8 mouse cellular contexts compared by ENCODE assay signal in genomic region chr10:123196835-123197559, GRCm38 (mm10). TPM values are rescaled to one million over a fixed set of nuclear protein-coding genes. Genes with fewer than 3 reads are reported as not detected.
DNase-seq lines count a peak whose midpoint lies in the region; ATAC-seq and TF ChIP-seq lines count a peak whose summit lies in the region.

TSS of gene Usp15 (minus strand) at chr10:123196995.

- whole genome bisulfite sequencing in forebrain, embryonic 11.5 days = under 1% methylated on average over 57 of the region's 66 CpGs
- WGBS in heart, postnatal 0 days = under 1% methylated on average over 54 of the region's 66 CpGs
- under 1% methylated on average over 49 of the region's 66 CpGs for WGBS in liver, embryonic 16.5 days (ENCODE audit: insufficient replicate concordance)
- WGBS in neural tube, embryonic 13.5 days = under 1% methylated on average over 44 of the region's 66 CpGs

- peak within 1 kb of the TSS; percentile 60 for H3K4me2 ChIP-seq in forebrain, embryonic 11.5 days (ENCODE audit: low read depth, low read length, severe bottlenecking)
- peak within 1 kb of the TSS; percentile 74 for H3K4me2 ChIP-seq in heart, postnatal 0 days (ENCODE audit: low read depth, low read length)
- peak within 1 kb of the TSS; percentile 87 for H3K4me2 ChIP-seq in liver, embryonic 16.5 days (ENCODE audit: low read depth, low read length)
- peak within 1 kb of the TSS; percentile 63 for H3K4me2 ChIP-seq in neural tube, embryonic 13.5 days

- H3K9ac ChIP-seq in forebrain, embryonic 11.5 days (ENCODE audit: low read length) = peak within 1 kb of the TSS; percentile 83
- H3K9ac ChIP-seq in heart, postnatal 0 days (replicated peaks; ENCODE audit: low read depth, low read length) = peak within 1 kb of the TSS; percentile 98
- peak within 1 kb of the TSS; percentile 100 for H3K9ac ChIP-seq in liver, embryonic 16.5 days (ENCODE audit: low read depth, low read length)
- H3K9ac ChIP-seq in neural tube, embryonic 13.5 days = peak within 1 kb of the TSS; percentile 96

- no peak for TF ChIP-seq CTCF in heart, postnatal 0 days (IDR thresholded peaks at IDR 0.05; ENCODE audit: low read depth)
- no peak for TF ChIP-seq CTCF in testis, adult 2 months (IDR thresholded peaks at IDR 0.05; ENCODE audit: control insufficient read depth, insufficient read depth, insufficient replicate concordance, low read depth, low read length)

- H3K36me3 ChIP-seq in forebrain, embryonic 11.5 days (ENCODE audit: control insufficient read depth, insufficient read depth, low read length) = no peaks in the 10 kb centered on the region
- no peaks in the 10 kb centered on the region for H3K36me3 ChIP-seq in heart, postnatal 0 days (replicated peaks; ENCODE audit: control insufficient read depth, insufficient read depth, low read length)
- H3K36me3 ChIP-seq in liver, embryonic 16.5 days (ENCODE audit: control insufficient read depth, insufficient read depth) = no peaks in the 10 kb centered on the region
- H3K36me3 ChIP-seq in neural tube, embryonic 13.5 days = no peaks in the 10 kb centered on the region
- no peaks in the 10 kb centered on the region for H3K36me3 ChIP-seq in testis, adult 2 months (ENCODE audit: control insufficient read depth, insufficient read depth, low read length)

- no peaks in the 10 kb centered on the region for H3K4me1 ChIP-seq in forebrain, embryonic 11.5 days (replicated peaks; ENCODE audit: control insufficient read depth, insufficient read depth, low read length)
- no peaks in the 10 kb centered on the region for H3K4me1 ChIP-seq in heart, postnatal 0 days (ENCODE audit: control insufficient read depth, insufficient read depth)
- peaks cover 47% of the 10 kb centered on the region for H3K4me1 ChIP-seq in liver, embryonic 16.5 days (ENCODE audit: control insufficient read depth, low read depth, low read length)
- peaks cover 24% of the 10 kb centered on the region for H3K4me1 ChIP-seq in neural tube, embryonic 13.5 days (replicated peaks)
- H3K4me1 ChIP-seq in testis, adult 2 months (ENCODE audit: control insufficient read depth, insufficient read depth, low read length) = peaks cover 15% of the 10 kb centered on the region

- peak within 1 kb of the TSS; percentile 74 for H3K27ac ChIP-seq in forebrain, embryonic 11.5 days (ENCODE audit: low read depth, low read length)
- peak within 1 kb of the TSS; percentile 99 for H3K27ac ChIP-seq in heart, postnatal 0 days (ENCODE audit: low read depth)
- peak within 1 kb of the TSS; percentile 95 for H3K27ac ChIP-seq in liver, embryonic 16.5 days (ENCODE audit: low read length)
- peak within 1 kb of the TSS; percentile 95 for H3K27ac ChIP-seq in neural tube, embryonic 13.5 days (replicated peaks)
- H3K27ac ChIP-seq in testis, adult 2 months (ENCODE audit: control insufficient read depth, insufficient read depth, low read depth, low read length) = peak within 1 kb of the TSS; percentile 93

- peak within 1 kb of the TSS; percentile 91 for H3K4me3 ChIP-seq in forebrain, embryonic 11.5 days (ENCODE audit: low read depth, low read length)
- peak within 1 kb of the TSS; percentile 100 for H3K4me3 ChIP-seq in heart, postnatal 0 days (ENCODE audit: low read depth, low read length)
- H3K4me3 ChIP-seq in liver, embryonic 16.5 days (ENCODE audit: low read depth, low read length) = peak within 1 kb of the TSS; percentile 99
- H3K4me3 ChIP-seq in neural tube, embryonic 13.5 days = peak within 1 kb of the TSS; percentile 96
- peak within 1 kb of the TSS; percentile 92 for H3K4me3 ChIP-seq in testis, adult 2 months (ENCODE audit: control insufficient read depth, low read depth, low read length)

- no peak for TF ChIP-seq EP300 in heart, postnatal 0 days (IDR thresholded peaks at IDR 0.05; ENCODE audit: low read depth)

- DNase-seq in CD8-positive naive resting alpha-beta T cell, adult 2 months (ENCODE audit: low read depth in 2 of 2, low spot score in 2 of 2) = peak; percentile 89 to 90
- DNase-seq in c-Kit-positive CD71-negative TER-119-negative erythroid progenitor cells, embryonic 14.5 days (ENCODE audit: low read depth) = peak; percentile 76
- peak; percentile 98 for DNase-seq in forebrain, embryonic 11.5 days (ENCODE audit: low spot score)
- peak; percentile 91 for DNase-seq in heart, postnatal 0 days (ENCODE audit: low spot score)
- DNase-seq in kidney, postnatal 4 days = peak; percentile 97 to 98

- H3K27me3 ChIP-seq in forebrain, embryonic 11.5 days (ENCODE audit: control insufficient read depth, insufficient read depth, low read length) = no peaks in the 10 kb centered on the region
- no peaks in the 10 kb centered on the region for H3K27me3 ChIP-seq in heart, postnatal 0 days (ENCODE audit: control insufficient read depth, insufficient read depth, low read length)
- no peaks in the 10 kb centered on the region for H3K27me3 ChIP-seq in liver, embryonic 16.5 days (ENCODE audit: control insufficient read depth, insufficient read depth, low read depth, low read length)
- H3K27me3 ChIP-seq in neural tube, embryonic 13.5 days = no peaks in the 10 kb centered on the region; the same call in 1 of the 2 replicates
- no peaks in the 10 kb centered on the region for H3K27me3 ChIP-seq in testis, adult 2 months (ENCODE audit: control insufficient read depth, insufficient read depth, low read length)

- ATAC-seq in forebrain, embryonic 11.5 days (replicated peaks; ENCODE audit: low FRiP score) = peak; percentile 92
- ATAC-seq in heart, postnatal 0 days (ENCODE audit: insufficient read depth, low read depth) = peak; percentile 95
- ATAC-seq in liver, embryonic 16.5 days (ENCODE audit: low read depth) = peak; percentile 84
- peak; percentile 93 for ATAC-seq in neural tube, embryonic 13.5 days (ENCODE audit: low read depth)

- TF ChIP-seq POLR2A in testis, adult 2 months (IDR thresholded peaks at IDR 0.05; ENCODE audit: control insufficient read depth, low read depth, low read length) = peak; percentile 96

- no peaks in the 10 kb centered on the region for H3K9me3 ChIP-seq in forebrain, embryonic 11.5 days (ENCODE audit: control insufficient read depth, low read length)
- no peaks in the 10 kb centered on the region for H3K9me3 ChIP-seq in heart, postnatal 0 days (replicated peaks; ENCODE audit: control insufficient read depth, low read length)
- no peaks in the 10 kb centered on the region for H3K9me3 ChIP-seq in liver, embryonic 16.5 days (replicated peaks; ENCODE audit: control insufficient read depth, low read length)
- H3K9me3 ChIP-seq in neural tube, embryonic 13.5 days = no peaks in the 10 kb centered on the region

RNA-seq across cellular contexts. Expression of gene Usp15, which starts in this region (rescaled TPM):
- polyA plus RNA-seq in forebrain, embryonic 11.5 days (2014; fragmentation: Nextera tagmentation; extraction: Ambion mirVana) = 76.2 and 80.1 TPM in 2 replicates
- total RNA-seq in heart, postnatal 0 days (2014; rRNA removed; ENCODE audit: low replicate concordance) = 28.0 and 34.3 TPM in 2 replicates
- polyA plus RNA-seq in heart, postnatal 0 days (2015; fragmentation: Nextera tagmentation; extraction: Ambion mirVana) = 51.5 and 56.5 TPM in 2 replicates
- 88.1 and 89.9 TPM in 2 replicates for polyA plus RNA-seq in liver, embryonic 16.5 days (2015; fragmentation: Nextera tagmentation; extraction: Ambion mirVana)
- 68.2 and 71.1 TPM in 2 replicates for polyA plus RNA-seq in neural tube, embryonic 13.5 days (2015; fragmentation: Nextera tagmentation; extraction: Ambion mirVana)
- 106 and 138 TPM in 2 replicates for polyA plus RNA-seq in testis, adult 2 months (2012; rRNA removed)

Comparison
In these comparisons a context has a peak if more than half of its experiments do, and no peak if none do; other contexts are left out.
1. Peak in every context shown above with its lines: DNase-seq, ATAC-seq, H3K4me3 ChIP-seq and H3K27ac ChIP-seq.